Mouse (Mus musculus) right cerebral cortex, adult 18-20 months (tissue): ENCODE data around the gene Glt1d1.

Experiments
- DNase-seq: peaks from one replicate; pipeline ENCODE4 v3.0.0; 2022; ENCODE audit warnings: mixed read lengths

The Glt1d1 gene

DNA sequence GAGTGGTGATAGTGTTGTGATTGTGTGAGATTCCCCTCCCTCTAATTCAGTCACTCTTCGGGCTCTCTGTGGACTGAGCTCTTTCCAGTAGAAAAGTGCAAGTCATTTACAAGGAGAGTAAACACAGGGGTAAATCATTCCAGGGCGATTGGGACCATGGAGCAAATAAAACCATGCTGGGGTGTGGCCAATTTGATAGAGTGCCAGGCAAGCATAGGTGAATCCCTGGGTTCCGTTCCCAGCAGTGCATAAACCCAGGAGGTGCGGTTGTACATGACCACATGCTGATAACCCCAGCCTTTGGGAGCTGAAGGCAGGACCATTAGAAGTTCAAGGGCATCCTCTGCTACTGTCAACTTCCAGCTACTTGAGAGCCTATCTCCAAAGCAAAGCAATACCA is 1.1 kb downstream of the Glt1d1 start:
- no peak for DNase-seq

DNA sequence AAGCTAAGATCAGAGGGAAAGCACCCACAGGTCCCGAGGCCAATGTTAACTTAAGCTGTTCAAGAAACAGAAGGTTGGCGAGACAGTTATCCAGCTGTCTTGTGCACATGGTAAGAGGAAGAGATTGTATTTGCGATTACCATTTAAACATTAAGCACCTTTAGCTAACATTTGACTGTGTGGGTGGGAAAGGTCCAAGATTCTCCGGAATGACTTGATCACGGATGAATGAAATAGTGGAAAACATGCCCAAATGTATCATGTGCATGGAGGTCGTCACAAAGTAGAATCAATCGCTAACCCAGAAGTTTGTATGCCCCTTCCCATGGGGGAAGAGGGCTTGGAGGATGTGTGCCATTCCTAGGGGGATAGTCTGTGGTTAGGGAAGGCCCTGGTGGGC is 1.6 kb downstream of the Glt1d1 start:
- no peak for DNase-seq

DNA sequence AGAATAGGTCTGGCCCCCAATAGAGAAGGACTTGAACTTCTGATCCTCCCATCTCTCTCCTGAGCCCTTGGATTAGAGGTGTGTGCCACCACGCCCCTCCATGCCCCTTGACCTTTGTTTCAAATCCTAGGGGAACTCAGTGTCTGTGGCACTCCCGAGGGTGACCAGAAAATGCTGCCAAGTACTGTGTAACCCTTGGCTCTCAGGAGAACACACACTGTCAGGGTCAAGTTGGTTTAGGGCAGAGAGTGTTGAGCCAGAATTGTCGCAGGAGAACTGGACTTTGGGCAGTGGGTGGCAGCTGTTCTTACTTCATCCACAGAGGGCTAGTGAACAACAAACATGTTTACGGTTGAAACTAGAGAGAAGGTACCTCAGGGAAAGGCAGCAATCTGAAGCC is 5.6 kb downstream of the Glt1d1 start:
- no peak for DNase-seq

DNA sequence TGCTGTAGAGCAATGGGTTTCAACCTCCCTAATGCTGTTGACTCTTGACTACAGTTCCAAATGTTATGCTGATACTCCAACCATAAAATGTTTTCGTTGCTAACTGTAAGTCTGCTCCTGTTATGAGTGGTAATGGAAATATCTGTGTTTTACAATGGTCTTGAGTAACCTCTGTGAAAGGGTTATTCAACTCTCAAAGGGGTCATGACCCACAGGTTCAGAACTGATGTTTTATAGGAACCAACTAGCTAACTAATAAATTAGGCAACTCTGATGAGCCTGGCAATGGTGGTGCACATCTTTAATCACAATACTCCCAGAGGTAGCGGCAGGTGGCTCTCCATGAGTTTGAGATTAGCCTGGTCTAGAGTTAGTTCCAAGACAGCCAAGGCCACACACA is 6.1 kb downstream of the Glt1d1 start:
- DNase-seq = no peak

DNA sequence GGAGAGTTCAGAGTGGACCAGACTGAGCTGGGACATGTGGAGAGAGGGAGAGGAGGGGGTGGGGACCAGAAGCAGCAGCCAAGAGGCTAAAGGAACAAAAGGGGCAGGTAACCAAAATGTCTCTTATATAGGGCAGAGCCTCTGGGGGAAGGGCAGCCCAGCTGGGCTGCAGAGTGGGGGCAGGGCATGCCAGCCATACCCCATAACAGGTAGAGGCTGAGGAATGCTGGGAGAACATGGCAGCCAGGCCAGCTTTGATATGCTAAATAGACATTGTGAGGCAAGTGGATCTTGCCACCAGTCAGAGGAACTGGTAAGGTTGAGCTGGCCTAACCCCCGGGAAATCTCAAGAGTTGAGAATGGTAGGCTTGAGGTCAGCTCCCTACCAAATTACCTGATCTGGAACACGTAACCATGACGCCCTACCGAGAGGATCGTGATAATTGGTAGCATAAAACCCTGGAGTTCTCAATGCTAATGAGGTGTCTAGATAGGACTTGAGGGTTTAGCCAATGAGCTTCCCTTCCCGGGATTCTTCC is 7.1 kb downstream of the Glt1d1 start:
- no peak for DNase-seq

DNA sequence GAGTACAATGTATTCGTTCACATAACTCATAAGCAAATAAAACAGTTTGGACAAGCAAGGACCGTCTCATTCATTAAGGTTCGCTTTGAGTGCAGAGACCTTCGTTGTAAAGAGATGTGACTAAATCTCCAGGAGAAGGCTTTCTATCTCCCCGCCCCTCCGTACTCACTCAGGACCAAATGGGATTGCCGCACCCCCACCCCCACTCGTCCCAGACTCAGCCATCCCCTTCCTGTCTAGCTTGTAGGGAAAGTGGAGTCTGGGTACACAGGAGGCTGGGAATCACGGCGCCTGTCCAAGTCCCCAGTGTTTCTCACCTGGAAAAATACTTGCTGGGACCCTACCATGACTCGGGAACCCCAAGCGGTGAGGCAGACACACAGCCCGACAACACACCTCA is 7.6 kb downstream of the Glt1d1 start:
- DNase-seq = no peak

DNA sequence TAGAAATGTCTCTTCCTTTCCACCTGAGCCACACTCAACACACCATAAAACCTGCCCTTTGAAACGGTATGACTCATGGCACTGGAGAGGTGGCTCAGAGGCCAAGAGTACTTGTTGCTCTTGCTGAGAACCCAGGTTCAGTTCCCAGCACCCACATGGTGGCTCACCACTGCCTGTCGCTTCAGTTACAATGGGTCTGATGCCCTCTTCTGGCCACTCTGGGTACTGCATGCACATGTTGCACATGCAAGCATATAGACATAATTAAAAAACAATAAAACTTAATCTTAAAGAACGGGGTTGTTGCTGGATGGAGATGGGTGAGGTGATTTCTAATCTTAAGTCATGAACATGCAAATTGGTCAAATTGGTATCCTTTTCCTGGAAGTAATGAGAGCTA is 8.3 kb downstream of the Glt1d1 start:
- DNase-seq = no peak

DNA sequence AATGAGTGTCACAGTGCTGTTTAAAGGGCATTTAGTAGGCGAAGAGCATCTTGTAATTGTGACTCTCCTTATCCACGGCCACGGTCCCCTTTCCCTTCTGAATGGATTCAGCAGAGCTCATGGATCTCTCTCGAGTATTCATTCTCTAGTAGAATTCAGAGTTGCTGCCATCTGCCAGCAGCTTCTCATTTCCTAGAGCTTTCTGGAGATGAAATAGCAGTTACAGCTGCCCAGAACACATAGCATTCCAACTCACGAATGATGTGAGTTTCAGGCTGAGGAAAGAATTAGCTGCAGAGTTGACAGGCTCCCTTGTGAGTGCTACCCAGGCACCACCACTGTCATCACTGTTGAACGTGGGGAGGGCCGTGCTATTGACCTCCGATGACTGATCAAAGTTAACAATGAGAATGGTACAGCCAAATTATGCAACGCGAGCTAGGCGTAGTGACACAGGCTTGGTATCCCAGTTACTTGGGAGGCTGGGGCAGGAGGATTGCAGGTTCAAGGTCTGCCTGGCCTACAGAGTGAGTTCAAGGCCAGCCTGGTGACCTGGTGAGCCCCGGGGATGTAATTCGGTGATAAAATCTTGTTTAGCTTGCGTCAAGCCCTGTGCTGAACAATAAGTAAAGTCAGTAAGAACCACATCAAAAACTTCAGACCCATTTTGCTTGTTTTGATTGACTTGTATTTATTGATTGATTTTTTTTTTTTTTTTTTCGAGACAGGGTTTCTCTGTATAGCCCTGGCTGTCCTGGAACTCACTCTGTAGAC is 9.3 kb downstream of the Glt1d1 start:
- no peak for DNase-seq

DNA sequence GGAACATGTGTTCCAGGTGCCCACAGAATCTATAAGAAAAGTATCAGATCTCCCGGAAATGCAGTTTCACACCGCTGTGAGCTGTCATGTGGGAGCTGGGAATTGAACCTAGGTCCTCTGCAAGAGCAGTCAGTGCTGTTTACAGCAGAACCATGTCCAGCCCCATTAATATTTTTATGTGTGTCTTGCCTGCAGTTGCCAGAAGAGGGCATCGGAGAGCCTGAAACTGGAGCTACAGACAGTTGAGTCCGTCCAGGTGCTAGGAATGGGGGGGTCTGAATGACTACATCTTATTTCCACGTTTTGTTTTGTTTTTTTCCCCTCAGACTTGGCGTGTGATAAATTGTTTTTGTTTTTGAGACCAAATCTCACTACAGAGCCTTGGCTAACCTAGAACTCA is 16.0 kb downstream of the Glt1d1 start:
- peak; percentile 57 for DNase-seq

DNA sequence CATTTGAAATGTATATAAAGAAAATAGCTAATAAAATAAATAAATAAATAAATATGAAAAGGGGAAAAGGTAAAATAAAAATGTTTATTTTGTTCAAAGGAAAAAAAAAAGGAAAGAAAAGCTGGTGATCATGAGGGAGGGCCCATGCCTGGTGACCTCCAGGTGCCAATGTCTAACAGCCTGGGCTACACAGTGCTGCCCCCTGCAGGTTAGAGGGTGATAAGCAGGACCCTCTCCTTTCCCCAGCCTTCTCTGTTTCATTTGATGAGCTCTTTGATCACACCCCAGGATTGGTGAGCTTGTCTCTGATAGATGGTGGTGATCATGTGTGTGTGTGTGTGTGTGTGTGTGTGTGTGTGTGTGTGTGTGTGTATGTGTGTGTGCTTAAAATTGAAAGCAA is 17.0 kb downstream of the Glt1d1 start:
- peak; percentile 10 for DNase-seq

DNA sequence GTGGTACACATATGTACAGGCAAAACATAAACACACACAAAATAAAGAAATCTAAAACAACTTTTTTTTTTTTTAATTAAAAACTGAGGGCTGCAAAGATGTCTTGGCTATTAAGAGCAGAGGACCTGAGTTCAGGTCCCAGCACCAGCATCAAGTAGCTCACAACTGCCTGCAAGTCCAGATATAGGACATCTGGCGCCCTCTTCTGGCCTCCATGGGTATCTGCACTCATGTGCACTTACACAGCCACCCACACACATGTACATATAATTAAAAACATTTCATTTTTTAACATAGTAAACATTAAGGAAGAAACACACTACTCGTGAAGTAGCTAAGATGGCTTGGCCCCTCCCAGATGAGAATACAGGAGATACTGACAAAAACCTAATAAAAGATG is 26.2 kb downstream of the Glt1d1 start:
- no peak for DNase-seq

DNA sequence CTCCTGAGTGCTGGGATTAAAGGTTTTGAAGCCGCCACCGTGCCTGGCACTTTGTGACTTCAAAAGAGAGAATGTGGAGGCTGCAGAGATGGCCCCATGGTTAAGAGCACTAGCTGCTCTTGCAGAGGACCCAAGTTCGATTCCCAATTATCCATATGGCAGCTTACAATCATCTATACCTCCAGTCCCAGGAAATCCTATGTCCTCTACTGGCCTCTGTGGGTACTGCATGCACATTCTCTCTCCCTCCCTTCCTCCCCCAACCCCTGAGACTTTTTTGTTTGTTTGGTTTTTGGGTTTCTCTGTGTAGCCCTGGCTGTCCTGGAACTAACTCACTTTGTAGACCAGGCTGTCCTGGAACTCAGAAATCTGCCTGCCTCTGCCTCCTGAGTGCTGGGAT is 27.2 kb downstream of the Glt1d1 start:
- no peak for DNase-seq

DNA sequence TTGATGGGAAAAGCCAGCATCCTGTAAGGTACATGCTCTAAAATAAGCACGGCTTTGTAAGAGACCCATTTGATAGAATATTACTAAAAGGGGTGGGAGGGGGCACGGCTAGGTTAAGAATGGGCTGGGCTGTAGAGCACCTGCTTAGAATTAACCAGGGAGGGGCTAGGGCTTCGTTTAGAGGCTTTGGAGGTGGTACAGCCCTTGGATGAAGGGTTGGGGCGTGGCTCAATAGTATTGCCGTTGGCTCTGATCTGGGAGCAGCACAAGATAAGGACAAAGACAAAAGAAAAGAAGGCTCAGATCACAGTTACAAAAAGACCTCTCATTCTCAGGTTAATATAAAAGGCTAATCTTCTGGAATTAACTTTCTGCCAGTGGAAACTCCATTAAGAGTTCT is 28.2 kb downstream of the Glt1d1 start:
- no peak for DNase-seq

DNA sequence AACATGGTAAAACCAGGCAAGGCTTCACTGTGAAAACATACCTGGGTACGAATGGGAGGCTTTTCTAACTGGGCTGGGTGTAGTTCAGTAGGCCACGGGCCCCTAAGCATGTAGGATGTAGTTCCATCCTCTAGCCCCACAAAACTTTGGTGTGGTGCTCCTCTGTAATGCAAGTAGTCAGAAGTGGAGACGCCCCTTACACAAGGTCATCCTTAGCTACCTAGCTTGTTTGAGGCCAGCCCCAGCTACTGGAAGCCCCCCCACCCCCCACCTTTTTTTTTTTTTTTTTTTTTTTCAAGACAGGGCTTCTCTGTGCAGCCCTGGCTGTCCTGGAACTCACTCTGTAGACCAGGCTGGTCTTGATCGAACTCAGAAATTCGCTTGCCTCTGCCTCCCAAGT is 28.9 kb downstream of the Glt1d1 start:
- no peak for DNase-seq

DNA sequence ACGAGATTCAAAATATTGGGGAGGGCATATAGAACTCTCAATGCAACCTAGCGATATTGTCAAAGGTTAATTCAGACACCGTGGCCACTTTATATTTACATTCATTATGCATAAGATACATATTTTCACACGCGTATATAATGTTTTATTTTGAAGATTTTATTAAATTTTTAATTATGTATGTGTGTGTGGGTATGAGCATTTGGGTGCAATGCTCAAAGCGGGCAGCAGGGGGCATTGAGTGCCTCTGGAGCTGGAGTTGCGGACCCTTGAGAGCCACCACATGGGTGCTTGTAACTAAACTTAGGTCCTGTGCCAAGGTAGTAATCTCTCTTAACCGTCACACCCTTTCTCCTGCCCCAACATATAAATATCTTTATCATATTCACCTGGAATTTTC is 41.9 kb downstream of the Glt1d1 start:
- no peak for DNase-seq

DNA sequence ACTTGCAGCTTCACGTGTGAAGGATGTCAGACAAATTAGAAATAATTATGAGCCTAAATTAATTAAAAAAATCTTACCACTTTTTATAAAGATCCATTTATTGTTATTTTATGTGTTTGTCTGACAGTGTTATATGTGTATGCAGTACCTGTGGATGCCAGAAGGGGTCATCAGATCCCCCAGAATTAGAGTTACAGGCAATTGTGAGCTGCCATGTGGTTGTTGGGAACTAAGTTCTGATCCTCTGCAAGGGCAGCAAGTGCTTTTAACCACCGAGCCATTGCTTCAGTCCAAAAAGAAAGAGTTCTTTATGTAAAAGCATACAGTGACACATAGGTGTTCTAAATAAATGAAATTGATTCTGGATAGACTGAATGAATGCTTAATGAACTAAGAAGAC is 45.5 kb downstream of the Glt1d1 start:
- no peak for DNase-seq

DNA sequence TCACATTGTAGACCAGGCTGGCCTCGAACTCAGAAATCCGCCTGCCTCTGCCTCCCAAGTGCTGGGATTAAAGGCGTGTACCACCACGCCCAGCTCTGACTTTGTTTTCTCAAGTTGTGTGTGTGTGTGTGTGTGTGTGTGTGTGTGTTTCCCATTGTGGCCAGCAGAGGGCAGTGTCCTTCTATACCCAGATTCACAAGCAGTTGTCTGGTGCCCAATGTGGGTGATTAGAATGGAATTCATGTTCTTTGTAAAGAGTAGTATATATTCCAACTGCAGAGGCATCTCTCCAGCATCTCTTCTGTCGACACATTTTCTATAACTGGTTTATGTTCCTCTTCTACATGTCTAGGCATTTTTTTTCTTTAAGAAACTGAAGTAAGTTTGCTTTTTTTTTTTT is 46.4 kb downstream of the Glt1d1 start:
- no peak for DNase-seq

DNA sequence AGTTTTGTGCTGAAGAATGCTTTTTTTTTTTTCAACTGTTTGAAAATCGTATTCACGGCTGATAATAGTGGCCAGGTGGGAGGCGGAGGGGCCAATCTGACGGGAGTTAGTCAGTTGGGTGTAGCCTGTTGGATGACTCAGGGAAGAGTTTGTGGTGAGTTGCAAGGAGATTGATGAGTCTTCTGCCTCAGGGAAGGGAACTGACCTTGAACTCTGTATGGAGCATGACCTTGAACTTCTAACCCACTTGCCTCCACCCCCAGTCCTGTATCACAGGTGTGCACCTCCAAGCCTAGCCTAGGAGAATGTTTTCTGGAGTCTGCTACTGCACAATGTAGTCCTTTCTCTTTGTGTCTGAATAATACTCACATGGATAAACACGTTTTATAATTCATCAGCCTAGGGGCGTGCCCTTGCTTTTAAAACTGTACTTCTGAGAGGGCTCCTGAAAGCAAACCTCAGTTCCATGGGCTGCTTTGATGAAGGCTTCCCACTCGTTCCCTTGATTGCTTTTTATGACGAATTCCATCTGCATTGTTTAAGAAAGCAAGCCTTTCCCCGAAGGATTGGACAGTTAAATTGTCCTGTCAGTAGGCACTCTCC is 56.6 kb downstream of the Glt1d1 start:
- DNase-seq = no peak

DNA sequence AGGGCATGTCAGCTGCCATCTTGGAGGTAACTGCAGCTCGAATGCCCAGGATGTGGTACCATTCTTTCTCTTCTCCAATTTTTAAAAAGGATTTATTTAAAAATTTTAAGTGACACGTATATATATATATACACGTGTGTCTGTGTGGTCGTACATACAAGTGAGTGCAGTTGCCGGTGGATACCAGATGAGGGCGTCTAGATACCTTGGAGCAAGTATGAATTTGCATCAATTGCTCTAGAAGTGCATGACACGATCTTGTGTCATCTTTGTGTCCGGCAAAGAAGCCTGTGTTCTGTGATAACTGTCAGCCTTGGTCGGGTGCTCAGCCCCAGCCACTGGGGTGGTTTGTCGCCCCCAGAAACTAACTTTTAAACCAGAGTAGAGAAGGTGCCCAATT is 59.0 kb downstream of the Glt1d1 start:
- DNase-seq = no peak

DNA sequence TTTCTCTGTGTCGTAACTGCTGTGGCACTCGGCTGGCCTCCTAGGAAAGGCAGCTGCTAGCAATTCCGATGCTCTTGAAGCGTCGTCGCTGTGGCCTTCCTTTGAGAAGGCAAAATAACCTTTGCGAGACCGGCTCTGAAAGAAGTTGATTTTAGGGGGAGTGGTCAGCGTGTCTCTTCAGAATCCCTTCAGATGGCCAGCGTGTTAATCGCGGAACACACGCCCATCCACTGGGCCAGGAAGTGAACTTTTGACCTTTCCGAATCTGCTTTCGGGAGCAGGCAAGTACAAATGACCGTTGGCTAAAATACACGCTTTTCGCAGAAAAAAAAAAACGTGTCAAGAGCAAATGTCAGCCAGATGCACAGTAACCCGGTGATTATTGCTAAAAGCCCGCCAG is 59.5 kb downstream of the Glt1d1 start:
- DNase-seq = no peak

DNA sequence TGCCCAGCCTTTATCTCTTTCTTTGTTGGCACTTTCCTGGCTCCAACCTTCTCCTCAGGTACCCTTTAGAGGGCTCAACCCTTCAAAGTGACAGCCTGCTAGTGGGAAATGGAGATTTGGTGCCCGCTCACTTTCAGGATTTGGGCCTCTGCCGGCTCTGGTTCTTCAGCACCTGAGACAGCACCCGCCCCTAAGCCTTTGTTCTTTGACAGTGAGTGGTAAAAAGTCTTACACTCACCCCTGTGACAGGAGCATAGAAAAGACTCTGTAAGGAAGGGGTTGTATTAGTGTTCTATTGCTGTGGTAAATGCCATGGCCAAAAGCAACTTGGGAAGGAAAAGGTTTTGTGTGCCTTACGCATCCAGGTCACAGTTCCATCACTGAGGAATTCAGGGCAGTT is 63.8 kb downstream of the Glt1d1 start:
- DNase-seq = no peak

DNA sequence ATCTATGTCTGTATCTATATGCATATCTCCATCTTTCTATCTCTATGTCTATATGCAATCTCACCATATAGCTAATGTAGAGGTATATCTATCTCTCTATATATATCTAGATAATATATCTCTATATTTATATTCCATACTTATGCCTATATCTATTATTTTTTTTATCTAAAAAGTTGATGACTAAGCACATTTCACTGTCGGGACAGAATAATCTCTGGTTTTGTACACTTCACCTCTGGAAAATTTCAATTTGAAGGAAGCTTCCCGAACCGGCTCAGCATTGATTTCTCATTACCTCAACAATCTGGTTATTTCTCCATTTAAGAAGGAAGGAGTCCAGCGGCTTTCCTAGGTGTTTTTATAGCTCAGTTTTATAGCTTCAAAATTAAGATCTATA is 64.5 kb downstream of the Glt1d1 start:
- DNase-seq = no peak

DNA sequence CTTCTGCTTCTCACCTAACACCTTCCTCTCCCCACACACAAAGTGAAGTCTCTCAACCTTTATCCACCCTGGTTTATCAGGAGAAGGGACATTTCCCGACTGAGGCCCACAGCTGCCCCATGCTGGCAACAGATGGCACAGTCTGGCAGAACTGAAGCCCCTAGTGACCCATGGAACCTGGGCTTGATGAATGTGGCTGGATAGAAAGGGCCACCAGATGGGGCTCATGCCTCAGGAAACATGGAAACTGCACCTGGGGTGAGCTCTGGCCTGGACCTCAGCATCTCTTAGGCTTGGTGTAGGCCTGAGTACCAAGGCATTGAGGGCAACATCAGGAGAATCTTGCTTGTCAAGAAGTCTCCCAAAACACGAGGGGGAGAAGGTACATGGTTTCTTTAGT is 66.5 kb downstream of the Glt1d1 start:
- DNase-seq = no peak

DNA sequence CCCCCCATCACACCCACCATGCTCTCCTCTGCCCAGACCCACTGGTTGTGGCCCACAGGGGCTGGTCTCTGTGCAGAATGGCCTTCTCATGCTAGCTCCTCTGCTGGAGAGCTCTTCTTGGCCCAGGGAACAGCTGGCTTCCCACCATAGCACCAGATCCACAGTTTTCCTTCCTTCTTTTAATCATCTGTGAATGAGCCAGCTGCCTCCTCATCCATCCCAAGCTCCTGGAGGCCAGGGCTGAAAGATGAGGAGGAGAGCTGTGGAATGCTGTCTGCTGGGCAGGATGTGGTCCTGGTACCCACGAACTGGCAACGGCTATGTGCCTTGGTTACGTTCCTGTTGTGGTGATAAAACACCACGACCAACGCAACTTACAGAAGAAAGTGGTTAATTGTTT is 67.6 kb downstream of the Glt1d1 start:
- DNase-seq = peak; percentile 23

DNA sequence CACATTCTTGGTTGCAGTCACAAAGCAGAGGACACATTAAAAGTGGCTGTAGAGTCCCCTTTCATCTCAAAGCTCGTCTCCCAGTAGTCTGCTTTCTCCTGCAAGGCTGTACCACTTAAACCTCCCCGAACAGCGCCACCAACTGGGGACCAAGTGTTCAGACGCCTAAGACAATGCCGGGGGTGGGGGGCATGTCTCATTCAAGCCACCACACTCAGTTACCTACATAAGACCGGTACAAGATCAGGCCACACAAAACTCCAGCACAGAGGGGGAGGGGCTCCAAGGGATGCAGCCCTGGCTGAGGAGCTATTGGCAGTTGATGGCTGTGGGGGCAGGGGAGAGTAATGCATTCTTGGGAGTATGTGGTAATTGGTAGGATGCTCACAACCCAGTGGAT is 68.1 kb downstream of the Glt1d1 start:
- DNase-seq = no peak
